Mouse (Mus musculus): ENCODE data around the gene Gm45717.
A peak's percentile ranks its signal among the peaks of the same experiment; 100 is the strongest.

- TF ChIP-seq CTCF (IDR thresholded peaks at IDR 0.05; ENCODE audit: low read depth): peak; percentile 69
- TF ChIP-seq EP300 (IDR thresholded peaks at IDR 0.05; ENCODE audit: low read depth): no peak
These were observed 3.6 kb upstream of the Gm45717 start for GRCm38 (mm10) chr7:140959181-140959901.

All from liver, postnatal 0 days (tissue).